Mouse (Mus musculus): ENCODE results near the gene Rsph1. TPM values are rescaled to one million over a fixed set of nuclear protein-coding genes. Genes with fewer than 3 reads are reported as not detected.

Gene Rsph1
- total RNA-seq, 2 experiments from 2014 or later: 14.5 to 15.7 TPM

- DNase-seq (ENCODE audit: low spot score in 2 of 2): no peak
These were observed 66.9 kb downstream of the Rsph1 start for GRCm38 (mm10) chr17:31210299-31210698.

GRCm38 (mm10) chr17:31209376-31209930, 67.7 kb downstream of the Rsph1 start:
- no peak for DNase-seq (ENCODE audit: low spot score in 2 of 2)

- DNase-seq (ENCODE audit: low spot score in 2 of 2): no peak
These were observed 68.5 kb downstream of the Rsph1 start for GRCm38 (mm10) chr17:31208654-31209053.

- DNase-seq (ENCODE audit: low spot score in 2 of 2): no peak
These were observed 69.3 kb downstream of the Rsph1 start, which contains the start of gene Ubash3a for GRCm38 (mm10) chr17:31207771-31208334. Gene Ubash3a, plus strand, starts transcription at chr17:31207873.

Other genes with a start within 250 kb of the Rsph1 start
- gene Abcg1, start 219.7 kb downstream of the Rsph1 start, total RNA-seq (2021): 10 to 100 TPM; 28.1 to 30.5 TPM
- not detected for gene Tff3, start 147.7 kb downstream of the Rsph1 start, total RNA-seq (2021)
- gene Tff2, start 133.1 kb downstream of the Rsph1 start, total RNA-seq (2021): not detected
- not detected for gene Tff1, start 112.1 kb downstream of the Rsph1 start, total RNA-seq (2021)
- gene Tmprss3, start 78.4 kb downstream of the Rsph1 start, total RNA-seq (2021): not detected
- gene Ubash3a, start 69.5 kb downstream of the Rsph1 start, total RNA-seq (2021): 1 to 10 TPM in 1 of 2 experiments, under 1 TPM in 1; 0.51 to 1.5 TPM
- 1 to 10 TPM; 6.4 to 6.6 TPM for gene Slc37a1, start 9.4 kb upstream of the Rsph1 start, total RNA-seq (2021)
- gene Pde9a, start 108.8 kb upstream of the Rsph1 start, total RNA-seq (2021): 10 to 100 TPM; 34.0 to 38.9 TPM
- 10 to 100 TPM; 26.3 to 28.8 TPM for gene Wdr4, start 242.6 kb upstream of the Rsph1 start, total RNA-seq (2021)
- gene Ndufv3, start 242.7 kb upstream of the Rsph1 start, total RNA-seq (2021): 100 to 1,000 TPM; 294 to 312 TPM

Data from layer of hippocampus, postnatal 10 days (tissue).